Mouse (Mus musculus) C2C12 (cell line): ENCODE results near the gene Rest.

Source experiments
- CEBPB ChIP-seq: IDR thresholded peaks from one replicate; pipeline ENCODE4 v1.6.1; 2011; ENCODE audit warnings: low read depth, mild to moderate bottlenecking, control low read depth, moderate library complexity
- CTCF ChIP-seq: IDR thresholded peaks from one replicate; pipeline ENCODE4 v1.5.1; 2011; ENCODE audit not compliant: control insufficient read depth, insufficient read depth, insufficient read length
- USF1 ChIP-seq: IDR thresholded peaks from one replicate; pipeline ENCODE4 v1.6.1; 2011; ENCODE audit warnings: low read depth, mild to moderate bottlenecking, control low read depth, moderate library complexity

- TF ChIP-seq CTCF (no peak), USF1 (no peak), CEBPB (no peak)
Measured at GRCm38 (mm10) chr5:77257603-77258002, 7.7 kb upstream of the Rest start.
